Mouse (Mus musculus): ENCODE measurements around the gene Olfr108.

Gene Olfr108

DNA sequence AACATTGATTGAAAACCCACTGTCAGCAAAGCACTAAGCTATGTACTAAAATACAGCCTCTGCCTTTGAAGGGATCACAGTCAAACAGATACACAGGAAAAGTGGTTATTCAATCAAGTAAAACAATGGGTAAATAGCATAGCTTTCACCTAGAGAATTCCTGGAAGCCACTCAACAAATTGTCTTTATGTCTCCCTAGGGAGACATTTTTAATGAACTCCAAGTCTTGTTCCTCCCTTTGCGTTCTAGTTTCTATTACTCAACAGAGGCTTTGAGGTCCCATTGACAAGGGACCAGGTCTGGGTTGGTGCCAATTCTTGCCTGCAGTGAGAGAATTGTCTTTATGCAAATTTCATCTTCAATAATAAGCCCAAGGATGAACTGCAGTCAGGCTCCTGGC lies at the start of gene Olfr108:
TSS of gene Olfr108 (plus strand) at position 301 of the 400 bp plus-strand sequence.
- no peak for DNase-seq (ENCODE audit: low spot score in 2 of 2)

DNA sequence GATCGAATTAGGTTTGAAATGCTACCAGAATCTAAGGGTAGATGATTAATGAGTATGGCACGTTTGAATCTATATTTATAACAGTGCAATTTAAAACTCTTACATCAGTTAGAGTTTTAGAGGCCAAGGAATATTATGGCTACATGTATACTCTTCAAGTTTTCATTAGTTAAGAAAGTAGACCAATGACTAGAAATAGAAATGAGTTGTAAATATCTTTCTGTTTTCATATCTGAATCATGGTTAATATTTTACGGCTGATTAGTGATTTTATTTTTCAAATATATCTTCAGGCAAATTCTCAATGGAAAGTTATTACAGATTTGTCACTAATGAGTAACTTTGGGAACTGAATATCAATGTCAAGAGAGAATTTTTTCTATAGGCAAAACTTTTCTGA lies 46.4 kb upstream of the Olfr108 start, which contains the start of gene Olfr107:
TSS of gene Olfr107 (plus strand) at position 301 of the 400 bp plus-strand sequence.
- no peak for DNase-seq (ENCODE audit: low spot score in 2 of 2)

DNA sequence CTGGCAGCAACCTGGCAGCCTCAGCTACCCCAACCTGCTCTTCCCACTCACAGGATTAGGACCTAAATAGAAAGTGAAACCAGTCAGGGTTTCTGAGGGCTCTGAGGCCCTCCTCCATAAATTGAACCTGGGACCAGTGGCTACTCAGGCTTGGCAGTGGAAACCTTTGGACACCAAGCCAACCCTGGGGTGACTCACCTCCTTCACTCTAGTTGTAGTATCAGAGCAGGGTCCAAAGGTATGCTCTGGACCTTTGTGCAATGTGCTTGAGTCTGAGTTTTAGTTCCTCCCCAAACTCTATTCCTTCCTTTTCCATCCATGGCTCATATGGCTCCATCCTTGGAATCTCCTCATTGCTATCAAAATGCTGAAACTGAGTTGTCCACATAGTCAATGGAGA lies 31.9 kb upstream of the Olfr108 start:
- DNase-seq (ENCODE audit: low spot score in 2 of 2) = no peak

DNA sequence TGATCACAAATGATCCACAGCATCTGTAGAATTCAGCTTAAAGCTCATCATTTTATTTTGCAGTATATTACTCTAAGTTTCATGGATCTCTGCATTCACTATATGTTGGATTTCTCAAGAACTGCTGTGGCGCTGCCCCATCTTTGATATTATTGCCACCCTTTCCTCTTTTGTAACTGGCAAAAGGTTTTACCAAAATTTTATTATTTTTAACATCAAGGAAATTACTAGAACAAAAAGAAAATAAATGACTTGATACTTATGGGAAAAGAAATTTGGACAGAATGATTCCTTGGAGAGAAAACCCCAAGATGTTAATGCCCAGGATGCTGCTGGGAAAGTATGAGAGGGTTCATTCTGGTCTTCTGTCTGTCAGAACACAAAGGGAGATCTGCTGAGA lies 13.3 kb downstream of the Olfr108 start, which contains the start of gene Olfr109:
TSS of gene Olfr109 (plus strand) at position 301 of the 400 bp plus-strand sequence.
- DNase-seq (ENCODE audit: low spot score in 2 of 2) = no peak

DNA sequence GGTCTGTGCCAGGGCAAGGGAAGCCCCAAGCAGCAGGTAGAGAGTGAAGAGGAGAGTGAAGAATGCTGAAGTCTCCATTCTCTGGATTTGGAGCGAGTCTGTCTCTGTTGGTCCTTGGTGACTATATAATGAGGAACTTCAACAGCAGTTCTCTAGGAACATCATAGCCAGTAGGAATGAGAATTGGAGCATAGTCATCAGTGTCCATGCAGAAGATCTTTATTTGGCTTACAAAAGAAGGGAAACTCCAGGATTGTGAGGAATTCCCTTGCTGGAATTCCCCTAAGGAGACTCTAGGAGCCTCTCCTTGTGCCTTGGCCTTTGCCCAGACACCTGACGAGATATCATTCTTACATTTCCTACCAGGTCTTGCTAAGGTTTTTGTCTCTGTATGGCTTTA lies 38.2 kb downstream of the Olfr108 start, which contains the start of gene H2-M2:
TSS of gene H2-M2 (minus strand) at position 101 of the 400 bp plus-strand sequence.
- no peak for DNase-seq (ENCODE audit: low spot score in 2 of 2)

DNA sequence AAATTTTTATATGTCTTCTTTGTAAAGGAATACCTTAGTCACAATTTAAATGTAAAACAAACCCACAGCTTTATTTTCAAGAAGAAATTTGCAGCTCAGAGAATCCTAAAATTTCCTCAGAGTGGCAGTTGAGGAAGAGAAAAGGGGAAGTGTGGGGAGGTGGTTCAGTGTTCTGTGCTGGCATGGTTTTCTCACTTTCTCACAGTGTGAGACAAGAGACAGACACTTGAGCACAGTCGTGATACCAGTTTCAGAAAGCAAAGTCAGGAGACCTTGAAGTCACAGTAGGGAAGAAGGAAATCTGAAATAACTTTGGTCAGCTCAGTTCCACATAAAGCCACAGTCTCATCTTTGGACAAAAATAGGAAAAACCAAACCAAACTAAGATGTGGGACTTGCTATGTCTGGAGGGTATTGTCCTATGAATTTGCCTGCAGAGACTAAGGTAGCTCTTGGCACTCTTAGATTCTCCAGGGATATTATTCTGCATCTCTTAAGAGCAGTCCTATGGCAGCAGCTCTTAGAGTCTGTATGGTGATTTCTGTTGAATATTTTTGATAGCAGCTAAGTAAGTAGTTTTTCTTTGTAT lies 46.7 kb downstream of the Olfr108 start, which contains the start of gene Olfr110:
TSS of gene Olfr110 (plus strand) at position 539 of the 589 bp plus-strand sequence.
- no peak for DNase-seq (ENCODE audit: low spot score in 2 of 2)

Data from spleen, postnatal 4 days (tissue).